Mouse (Mus musculus) embryonic facial prominence, embryonic 13.5 days (tissue): Measurements from ENCODE around the gene Alkbh4. TPM values are rescaled to one million over a fixed set of nuclear protein-coding genes. Genes with fewer than 3 reads are reported as not detected.

Experiments used
- ATAC-seq: fragments of 200-750 bp; cut with Nextera tagmentation; 2 replicates; pipeline ENCODE4 v1.8.0; 2017; ENCODE audit warnings: low read depth; ENCODE audit not compliant: insufficient number of reproducible peaks, insufficient read depth, low FRiP score, low TSS enrichment
- H3K27ac ChIP-seq: fragments of 300-500 bp; sonication (generic); 2 replicates; pipeline ENCODE4 v1.5.1; 2015; ENCODE audit warnings: moderate library complexity, mild to moderate bottlenecking, inconsistent platforms
- H3K27me3 ChIP-seq: fragments of 300-500 bp; sonication (generic); 2 replicates; pipeline ENCODE4 v1.6.1; 2015; ENCODE audit warnings: mild to moderate bottlenecking, inconsistent platforms
- H3K36me3 ChIP-seq: fragments of 300-500 bp; sonication (generic); 2 replicates; pipeline ENCODE4 v1.6.1; 2015; ENCODE audit warnings: mild to moderate bottlenecking, inconsistent platforms
- H3K4me1 ChIP-seq: fragments of 300-500 bp; sonication (generic); 2 replicates; pipeline ENCODE4 v1.6.1; 2015; ENCODE audit warnings: inconsistent platforms
- H3K4me2 ChIP-seq: fragments of 300-500 bp; sonication (generic); 2 replicates; pipeline ENCODE4 v1.6.1; 2015; ENCODE audit warnings: moderate library complexity, mild to moderate bottlenecking, inconsistent platforms
- H3K4me3 ChIP-seq: fragments of 300-500 bp; sonication (generic); 2 replicates; pipeline ENCODE4 v1.5.1; 2015; ENCODE audit warnings: mild to moderate bottlenecking, inconsistent platforms
- H3K9ac ChIP-seq: fragments of 300-500 bp; sonication (generic); 2 replicates; pipeline ENCODE4 v1.6.1; 2015; ENCODE audit warnings: mild to moderate bottlenecking, inconsistent platforms
- H3K9me3 ChIP-seq: fragments of 300-500 bp; sonication (generic); 2 replicates; pipeline ENCODE4 v1.6.1; 2016; ENCODE audit warnings: inconsistent platforms
- WGBS: fragments of 180-500 bp; shearing (Covaris S2); methylation state at CpG from one replicate; pipeline ENCODE4 v1.1.7; 2015; ENCODE audit warnings: mixed read lengths; 5-methylcytosine and 5-hydroxymethylcytosine counted together
- polyA plus RNA-seq: library from polyadenylated mRNA; unstranded; fragments of >200 nt; fragmentation: Nextera tagmentation; extraction: Ambion mirVana; gene quantifications from 2 replicates; pipeline ENCODE4 v1.2.1, GENCODE M21; 2015

Gene Alkbh4
- 26.1 and 27.1 TPM in 2 replicates for polyA plus RNA-seq

DNA sequence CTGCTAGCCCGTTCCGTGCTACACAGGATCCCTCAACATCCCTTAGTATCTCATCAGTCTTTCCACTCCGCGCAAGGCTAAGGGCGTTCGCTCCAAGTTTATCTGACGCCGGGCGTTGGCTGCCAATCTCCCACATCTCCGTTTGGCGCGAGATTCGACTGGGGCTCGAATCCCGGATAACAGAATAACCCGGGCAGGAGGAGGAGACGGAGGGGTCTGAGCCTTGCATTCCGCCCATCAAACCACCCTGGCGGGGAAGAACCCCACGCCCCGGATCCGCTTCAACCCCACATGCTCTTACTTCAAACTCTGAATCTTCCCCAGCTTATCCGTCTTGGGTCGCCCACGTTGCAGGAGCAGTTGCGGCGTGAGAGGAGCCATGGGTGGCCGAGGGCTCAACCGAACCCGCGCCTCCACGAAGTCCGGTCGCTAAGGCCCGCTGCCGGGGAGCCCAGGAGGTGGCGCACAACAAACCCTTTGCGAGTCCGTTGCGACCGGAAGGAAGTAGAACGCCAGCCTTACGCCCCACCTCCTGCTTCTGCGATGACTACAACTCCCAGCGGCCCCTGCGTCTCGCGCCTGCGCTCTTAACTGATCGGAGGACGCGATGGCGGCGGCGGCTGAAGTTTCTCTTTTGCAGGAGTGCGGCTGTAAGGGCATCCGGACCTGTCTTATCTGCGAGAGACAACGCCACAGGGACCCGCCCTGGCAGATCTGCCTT is at the start of gene Alkbh4, which contains the start of gene Lrwd1:
Gene Alkbh4, plus strand, starts transcription at position 576 of the 721 bp plus-strand sequence.
Gene Lrwd1, minus strand, starts transcription at position 504 of the 721 bp plus-strand sequence.
- H3K9me3 ChIP-seq = no peaks in the 10 kb centered on the region
- H3K4me1 ChIP-seq = peaks cover 22% of the 10 kb centered on the region
- peak within 1 kb of the TSS; percentile 39 for H3K27ac ChIP-seq
- H3K36me3 ChIP-seq = peaks cover 60% of the 10 kb centered on the region
- under 1% methylated on average over 60 of the region's 60 CpGs for WGBS
- ATAC-seq = peak; percentile 86
- peak within 1 kb of the TSS; percentile 79 for H3K4me3 ChIP-seq
- no peaks in the 10 kb centered on the region for H3K27me3 ChIP-seq
- H3K4me2 ChIP-seq = peak within 1 kb of the TSS; percentile 68
- H3K9ac ChIP-seq = peak within 1 kb of the TSS; percentile 88

DNA sequence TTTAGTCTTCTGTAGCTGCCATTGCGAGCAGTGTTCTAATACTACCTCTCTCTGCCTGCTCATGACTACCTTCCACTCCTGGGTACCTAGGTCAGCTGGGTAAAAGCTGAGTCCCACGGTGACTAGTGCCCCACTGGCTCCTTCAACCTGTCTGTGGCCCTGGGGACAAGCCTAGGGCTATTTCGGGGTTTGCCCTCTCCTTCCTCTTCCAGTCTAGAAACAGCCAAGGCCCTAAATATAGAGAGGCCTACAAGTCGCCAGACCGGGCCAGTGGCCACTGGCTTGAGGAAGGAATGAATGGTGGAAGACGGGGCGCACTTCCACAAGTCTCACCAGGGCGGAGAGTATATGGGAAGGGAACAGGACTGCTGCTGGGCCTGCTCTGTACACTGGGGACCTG is 49.7 kb upstream of the Alkbh4 start:
- no peak for ATAC-seq
- Histone ChIP-seq H3K9me3 (no peaks in the 10 kb centered on the region), H3K36me3 (no peaks in the 10 kb centered on the region), H3K4me1 (peaks cover 20% of the 10 kb centered on the region), H3K4me2 (no peak overlapping the region), H3K27me3 (peaks cover 28% of the 10 kb centered on the region), H3K9ac (no peak overlapping the region), H3K27ac (no peak overlapping the region), H3K4me3 (no peak overlapping the region)
- 86% methylated on average over 8 of the region's 8 CpGs for WGBS

DNA sequence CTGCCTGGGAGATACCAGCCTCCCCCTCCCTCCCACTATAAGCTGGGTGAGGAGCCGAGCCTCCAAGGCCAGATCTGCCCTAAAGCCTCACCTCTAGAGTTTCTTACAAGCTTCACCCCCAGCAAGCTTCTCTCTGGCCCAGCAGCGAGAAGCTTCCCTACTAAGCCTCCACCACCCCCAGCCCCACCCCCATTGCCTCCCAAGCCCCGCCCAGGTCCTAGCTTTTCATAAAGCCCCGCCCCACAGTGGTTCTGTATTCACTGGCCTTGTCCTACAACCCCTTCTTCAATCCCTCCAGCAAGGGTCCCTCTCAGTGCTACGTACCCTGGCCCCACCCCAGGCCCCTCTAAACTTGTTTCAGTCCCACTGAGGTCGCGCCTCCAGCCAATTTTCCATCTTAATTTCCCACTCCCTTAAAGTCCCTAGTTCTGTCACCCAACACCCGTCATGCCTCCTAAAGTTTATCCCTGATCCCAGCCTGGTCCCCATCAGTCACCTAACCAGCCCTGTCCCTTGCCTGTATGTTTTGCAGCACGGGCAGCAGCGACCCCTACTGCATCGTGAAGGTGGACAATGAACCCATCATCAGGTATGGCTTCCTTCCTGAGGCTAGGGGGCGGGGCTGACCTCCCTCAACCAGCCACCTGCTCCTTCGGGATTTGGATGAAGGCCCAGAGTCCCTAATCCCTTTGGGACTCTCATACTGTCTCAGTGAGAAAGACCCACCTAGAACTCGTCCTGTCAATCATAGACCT is 46.9 kb upstream of the Alkbh4 start:
- Histone ChIP-seq H3K9me3 (no peaks in the 10 kb centered on the region), H3K36me3 (no peaks in the 10 kb centered on the region), H3K27ac (no peak overlapping the region), H3K4me2 (no peak overlapping the region), H3K9ac (no peak overlapping the region), H3K4me1 (peaks cover 17% of the 10 kb centered on the region), H3K4me3 (no peak overlapping the region), H3K27me3 (peaks cover 27% of the 10 kb centered on the region)
- ATAC-seq = no peak
- WGBS = 11% methylated on average over 14 of the region's 14 CpGs

DNA sequence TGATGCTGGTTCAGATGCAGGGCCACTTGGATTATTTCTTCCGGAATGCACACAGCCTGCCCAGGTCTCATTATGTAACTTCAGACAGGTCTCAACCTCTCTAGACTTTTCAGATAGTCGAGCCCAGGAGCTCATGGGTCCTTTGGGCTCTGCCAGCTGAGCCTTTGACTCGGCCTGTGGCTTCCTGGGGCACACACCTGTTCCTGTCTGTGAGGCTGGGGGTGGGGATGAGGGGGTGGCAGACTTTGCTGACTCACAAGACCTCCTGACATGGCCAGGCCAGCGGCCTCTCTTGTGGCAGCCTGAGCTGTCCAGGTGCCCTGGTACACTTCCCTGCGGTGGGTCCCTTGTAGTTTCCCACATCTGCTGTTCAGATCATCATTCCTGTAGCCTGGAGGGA is 44.0 kb upstream of the Alkbh4 start:
- H3K36me3 ChIP-seq = no peaks in the 10 kb centered on the region
- no peak overlapping the region for H3K27ac ChIP-seq
- no peak overlapping the region for H3K9ac ChIP-seq
- no peak overlapping the region for H3K4me3 ChIP-seq
- H3K9me3 ChIP-seq = no peaks in the 10 kb centered on the region
- no peaks in the 10 kb centered on the region for H3K4me1 ChIP-seq
- H3K4me2 ChIP-seq = no peak overlapping the region
- 65% methylated on average over 5 of the region's 5 CpGs for WGBS
- 0 out of 2 replicates have a peak, but pooled peaks cover 4% of the 10 kb centered on the region for H3K27me3 ChIP-seq
- ATAC-seq = no peak

DNA sequence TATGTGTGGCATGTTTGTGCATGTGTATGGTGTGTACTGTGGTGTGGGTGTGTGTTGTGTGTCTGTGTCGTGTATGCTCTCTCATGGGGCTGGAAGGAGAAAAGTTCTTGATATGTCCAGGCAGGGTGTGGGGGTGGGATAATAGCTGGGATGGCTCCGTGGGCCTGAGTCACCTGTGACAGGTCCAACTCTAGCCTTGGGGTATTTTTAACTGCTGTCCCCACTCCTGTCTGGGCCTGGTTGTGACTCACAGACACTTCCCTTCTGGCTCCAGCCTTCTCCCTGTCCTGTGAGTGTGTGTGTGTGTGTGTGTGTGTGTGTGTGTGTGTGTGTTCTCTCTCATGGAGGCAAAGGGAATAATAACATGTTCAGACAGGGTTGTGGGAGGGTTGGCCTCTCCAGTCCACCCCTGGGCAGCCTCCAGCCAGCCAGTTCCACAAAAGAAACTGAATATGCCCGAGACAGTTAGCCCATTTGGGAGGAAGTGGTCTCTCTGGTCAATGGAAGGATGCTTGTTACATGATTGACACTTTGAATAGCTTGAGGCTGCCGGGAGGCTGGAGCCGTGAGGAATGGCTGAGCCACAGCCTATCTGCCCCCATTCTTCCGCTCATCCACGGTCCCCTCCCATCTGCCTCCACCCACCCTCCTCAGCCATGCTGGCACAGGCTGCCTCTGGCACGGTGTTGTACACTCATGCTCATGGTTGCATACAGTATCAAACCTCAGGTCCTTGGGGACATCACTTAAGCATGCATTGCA is 41.5 kb upstream of the Alkbh4 start:
- no peaks in the 10 kb centered on the region for H3K36me3 ChIP-seq
- H3K4me1 ChIP-seq = no peaks in the 10 kb centered on the region
- H3K27me3 ChIP-seq = peaks cover 3% of the 10 kb centered on the region; the same call in 1 of the 2 replicates
- no peak overlapping the region for H3K27ac ChIP-seq
- no peak for ATAC-seq
- no peaks in the 10 kb centered on the region for H3K9me3 ChIP-seq
- 44% methylated on average over 8 of the region's 8 CpGs for WGBS
- no peak overlapping the region for H3K9ac ChIP-seq
- H3K4me2 ChIP-seq = no peak overlapping the region
- no peak overlapping the region for H3K4me3 ChIP-seq

DNA sequence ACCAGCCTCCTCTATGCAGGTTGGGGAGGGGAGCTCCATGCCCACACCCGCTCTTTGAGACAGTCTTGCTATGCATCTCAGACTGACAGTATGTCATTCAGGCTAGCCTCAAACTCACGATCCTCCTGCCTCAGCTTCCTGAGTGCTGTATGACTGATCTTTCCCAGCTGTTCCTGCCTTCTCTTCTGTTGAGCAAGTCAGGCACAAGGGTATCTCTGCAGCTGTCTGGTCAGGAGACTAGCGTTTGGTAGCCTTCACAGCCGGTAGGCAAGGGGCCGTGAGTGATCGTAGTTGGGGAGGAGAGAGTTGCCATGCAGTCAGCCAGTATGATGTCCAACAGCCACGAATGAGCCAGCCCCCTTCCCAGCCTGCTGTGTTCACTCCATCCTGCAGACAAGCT is 40.9 kb upstream of the Alkbh4 start:
- Histone ChIP-seq H3K27ac (no peak overlapping the region), H3K27me3 (no peaks in the 10 kb centered on the region; the same call in 1 of the 2 replicates), H3K4me3 (no peak overlapping the region), H3K36me3 (no peaks in the 10 kb centered on the region), H3K4me1 (no peaks in the 10 kb centered on the region), H3K9ac (no peak overlapping the region), H3K4me2 (no peak overlapping the region), H3K9me3 (no peaks in the 10 kb centered on the region)
- 67% methylated on average over 7 of the region's 7 CpGs for WGBS
- ATAC-seq = no peak

DNA sequence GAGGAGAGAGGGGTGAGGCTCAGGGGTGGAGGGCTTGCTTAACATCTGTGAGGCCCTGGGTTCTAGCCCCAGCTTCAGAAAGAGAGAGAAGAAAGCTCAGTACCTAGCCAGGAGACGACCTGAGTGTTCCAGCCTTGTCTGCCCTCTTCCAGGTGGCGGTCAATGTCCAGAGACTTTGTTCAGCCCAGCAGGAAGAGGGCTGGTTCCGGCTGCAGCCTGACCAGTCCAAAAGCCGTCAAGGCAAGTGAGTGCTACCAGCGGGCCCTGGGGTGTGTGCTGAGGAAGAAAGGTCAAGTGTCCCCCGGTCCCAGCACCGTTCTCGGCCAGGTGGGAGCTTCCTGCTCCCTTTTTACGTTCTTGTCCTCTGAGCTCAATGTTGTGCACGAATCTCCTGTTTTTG is 37.4 kb upstream of the Alkbh4 start:
- WGBS = 86% methylated on average over 10 of the region's 10 CpGs
- H3K27me3 ChIP-seq = peaks cover 27% of the 10 kb centered on the region
- no peak overlapping the region for H3K9ac ChIP-seq
- no peak overlapping the region for H3K27ac ChIP-seq
- peaks cover 9% of the 10 kb centered on the region for H3K4me1 ChIP-seq
- no peak overlapping the region for H3K4me2 ChIP-seq
- H3K36me3 ChIP-seq = no peaks in the 10 kb centered on the region; the same call in 1 of the 2 replicates
- no peak for ATAC-seq
- no peak overlapping the region for H3K4me3 ChIP-seq
- H3K9me3 ChIP-seq = no peaks in the 10 kb centered on the region

DNA sequence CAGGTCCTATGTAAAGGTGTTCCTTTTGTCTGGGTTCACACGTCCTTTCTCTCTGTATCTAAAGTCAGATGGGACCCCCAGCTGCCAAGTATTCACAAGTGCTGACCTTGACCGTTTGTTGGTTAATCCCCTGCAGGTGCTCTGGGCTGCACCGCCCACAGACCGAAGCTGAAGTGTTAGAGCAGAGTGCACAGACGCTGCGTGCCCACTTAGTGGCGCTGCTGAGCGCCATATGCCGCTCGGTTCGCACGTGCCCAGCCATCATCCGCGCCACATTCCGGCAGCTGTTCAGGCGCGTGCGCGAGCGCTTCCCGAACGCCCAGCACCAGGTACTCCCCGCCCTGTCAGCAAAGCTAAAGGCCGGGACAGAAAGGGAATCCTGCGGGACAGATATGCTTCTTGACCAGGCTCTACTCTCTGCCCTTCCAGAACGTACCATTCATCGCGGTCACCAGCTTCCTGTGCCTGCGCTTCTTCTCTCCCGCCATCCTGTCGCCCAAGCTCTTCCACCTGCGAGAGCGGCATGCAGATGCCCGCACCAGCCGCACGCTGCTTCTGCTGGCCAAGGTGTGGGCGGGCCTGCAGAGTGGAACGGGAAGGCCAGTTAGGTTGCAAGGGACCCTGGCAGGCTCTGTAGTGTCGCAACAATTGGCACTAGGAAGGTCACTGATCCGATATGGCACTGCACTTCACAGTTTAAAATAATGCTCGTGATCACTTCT is 33.7 kb upstream of the Alkbh4 start:
- Histone ChIP-seq H3K4me2 (peak overlapping the region; percentile 67), H3K9ac (peak overlapping the region; percentile 67), H3K9me3 (no peaks in the 10 kb centered on the region), H3K4me1 (peaks cover 9% of the 10 kb centered on the region), H3K27ac (no peak overlapping the region), H3K4me3 (peak overlapping the region; percentile 35), H3K36me3 (peaks cover 5% of the 10 kb centered on the region; the same call in 1 of the 2 replicates), H3K27me3 (peaks cover 31% of the 10 kb centered on the region)
- no peak for ATAC-seq
- WGBS = 7% methylated on average over 41 of the region's 41 CpGs

DNA sequence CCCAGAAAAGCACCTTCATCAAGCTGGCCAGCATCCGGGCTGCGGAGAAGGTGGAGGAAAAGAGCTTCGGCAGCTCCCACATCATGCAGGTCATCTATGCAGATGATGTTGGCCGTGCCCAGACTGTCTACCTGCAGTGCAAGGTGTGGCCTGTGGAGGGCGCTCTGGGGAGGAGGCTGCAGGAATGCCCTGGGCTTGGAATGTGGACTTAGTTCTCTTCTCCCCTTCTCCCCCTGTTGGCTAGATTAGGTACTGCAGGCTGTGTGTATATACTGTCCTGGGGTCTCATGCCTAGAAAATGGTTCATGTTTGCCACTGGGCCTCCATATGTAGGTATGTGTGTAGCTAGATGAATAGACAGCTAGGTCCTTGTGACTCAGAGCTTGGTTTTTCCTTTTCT is 31.4 kb upstream of the Alkbh4 start:
- Histone ChIP-seq H3K36me3 (peaks cover 5% of the 10 kb centered on the region; the same call in 1 of the 2 replicates), H3K27ac (no peak overlapping the region), H3K9me3 (no peaks in the 10 kb centered on the region), H3K9ac (no peak overlapping the region), H3K4me3 (no peak overlapping the region), H3K4me1 (peaks cover 9% of the 10 kb centered on the region), H3K27me3 (peaks cover 31% of the 10 kb centered on the region), H3K4me2 (no peak overlapping the region)
- WGBS = 89% methylated on average over 5 of the region's 5 CpGs
- no peak for ATAC-seq

DNA sequence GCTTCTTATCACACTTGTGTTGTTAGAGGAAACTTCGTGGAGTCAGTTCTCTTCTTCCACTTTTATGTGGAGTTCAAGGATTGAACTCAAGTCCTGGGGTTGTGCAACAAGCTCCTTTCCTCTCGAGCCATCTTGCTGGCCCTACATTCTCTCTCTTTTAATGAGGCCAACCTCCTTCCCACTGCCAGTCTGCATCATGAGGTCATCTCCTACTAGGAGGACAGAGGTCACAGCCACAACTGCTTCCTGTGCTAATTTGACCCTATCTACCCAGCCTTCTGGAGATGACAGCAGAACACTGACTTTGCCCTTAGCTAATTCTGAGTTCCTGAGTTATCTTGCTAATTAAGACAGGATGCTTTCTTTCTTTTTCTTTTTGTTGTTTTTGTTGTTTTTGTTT is 27.5 kb upstream of the Alkbh4 start:
- no peak overlapping the region for H3K27ac ChIP-seq
- no peak overlapping the region for H3K4me2 ChIP-seq
- no peak overlapping the region for H3K9ac ChIP-seq
- WGBS = 44% methylated on average over 2 of the region's 2 CpGs
- H3K36me3 ChIP-seq = peaks cover 5% of the 10 kb centered on the region; the same call in 1 of the 2 replicates
- H3K4me1 ChIP-seq = no peaks in the 10 kb centered on the region
- H3K27me3 ChIP-seq = peaks cover 4% of the 10 kb centered on the region; the same call in 1 of the 2 replicates
- no peaks in the 10 kb centered on the region for H3K9me3 ChIP-seq
- no peak overlapping the region for H3K4me3 ChIP-seq
- ATAC-seq = no peak

DNA sequence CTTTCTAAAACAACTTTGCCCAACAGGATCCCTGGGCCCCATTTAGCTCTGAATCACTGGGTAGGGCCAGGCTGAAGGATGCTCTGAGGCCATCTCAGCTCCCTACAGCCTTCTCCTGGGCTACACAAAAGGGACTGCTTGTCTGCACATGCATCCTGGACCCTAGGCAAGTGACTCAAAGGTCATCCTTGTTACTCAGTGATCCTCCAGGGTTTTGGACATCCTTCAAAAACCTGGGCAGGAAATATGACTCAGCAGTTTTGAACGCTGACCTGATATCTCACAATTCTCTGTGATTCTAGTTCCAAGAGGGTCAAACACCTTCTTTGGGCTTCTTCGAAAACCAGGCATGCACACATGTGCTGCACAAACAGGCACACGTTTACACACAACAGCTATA is 26.9 kb upstream of the Alkbh4 start:
- H3K4me1 ChIP-seq = no peaks in the 10 kb centered on the region
- peaks cover 5% of the 10 kb centered on the region; the same call in 1 of the 2 replicates for H3K36me3 ChIP-seq
- ATAC-seq = no peak
- no peaks in the 10 kb centered on the region for H3K27me3 ChIP-seq
- H3K4me3 ChIP-seq = no peak overlapping the region
- no peaks in the 10 kb centered on the region for H3K9me3 ChIP-seq
- no peak overlapping the region for H3K9ac ChIP-seq
- no peak overlapping the region for H3K4me2 ChIP-seq
- H3K27ac ChIP-seq = no peak overlapping the region
- 71% methylated on average over 3 of the region's 3 CpGs for WGBS
